Mouse (Mus musculus) ZHBTc4 (cell line): ENCODE results near the gene Pcsk5.

Source experiments
- DNase-seq: peaks from one replicate; pipeline ENCODE4 v3.0.0-alpha.2; 2011; ENCODE audit warnings: low read depth, low spot score

Pcsk5 gene

GRCm38 (mm10) chr19:17837471-17837859, at the start of gene Pcsk5:
TSS of gene Pcsk5 (minus strand) at chr19:17837632.
- DNase-seq: no peak

DNA sequence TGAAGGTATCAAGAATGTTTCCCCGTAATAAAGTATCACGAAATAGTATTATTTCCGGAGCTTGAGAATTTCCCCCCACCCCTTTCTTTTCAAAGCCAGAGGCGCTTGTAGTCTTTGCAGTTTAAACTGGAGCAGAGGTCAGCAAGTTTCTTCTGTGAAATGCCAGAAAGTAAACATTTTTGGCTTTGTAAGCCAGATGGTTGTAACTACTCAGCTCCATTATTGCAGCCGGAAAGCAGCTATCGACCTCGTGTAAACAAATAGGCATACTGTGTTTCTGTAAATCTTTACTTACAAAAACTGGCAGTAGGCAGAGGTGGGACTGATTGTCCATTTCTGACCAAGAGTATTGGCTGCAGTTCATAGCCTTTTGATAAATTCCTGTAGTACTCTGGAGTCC, 38.4 kb upstream of the Pcsk5 start:
- no peak for DNase-seq

DNA sequence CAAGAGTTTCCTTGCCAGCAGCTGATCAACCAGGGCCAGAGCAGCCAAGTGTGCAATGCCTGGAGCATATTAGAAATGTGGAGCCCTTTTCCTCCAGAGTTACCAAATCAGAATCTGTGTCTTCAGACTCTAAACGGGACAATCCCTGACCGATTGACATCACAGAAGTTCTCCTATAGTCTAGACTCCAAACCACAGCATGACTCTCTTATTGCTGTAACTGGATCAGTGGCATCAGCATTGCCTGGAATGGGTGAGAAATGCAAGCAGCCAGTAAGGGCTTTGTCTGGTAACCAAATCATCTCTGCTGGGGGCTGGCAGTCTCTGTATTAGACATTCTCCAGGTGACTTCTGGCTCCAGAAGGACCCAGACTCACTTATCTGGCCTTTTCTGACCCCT, 37.0 kb upstream of the Pcsk5 start:
- no peak for DNase-seq

- DNase-seq: no peak
Observed at GRCm38 (mm10) chr19:17873755-17874154, 36.3 kb upstream of the Pcsk5 start.

- no peak for DNase-seq
Observed at GRCm38 (mm10) chr19:17866317-17866891, 29.0 kb upstream of the Pcsk5 start.

GRCm38 (mm10) chr19:17860351-17861014, 23.1 kb upstream of the Pcsk5 start:
- DNase-seq: no peak

GRCm38 (mm10) chr19:17856741-17857140, 19.3 kb upstream of the Pcsk5 start:
- no peak for DNase-seq

- no peak for DNase-seq
Observed at GRCm38 (mm10) chr19:17848417-17848816, 11.0 kb upstream of the Pcsk5 start.

GRCm38 (mm10) chr19:17845967-17846366, 8.5 kb upstream of the Pcsk5 start:
- no peak for DNase-seq

GRCm38 (mm10) chr19:17841586-17841985, 4.2 kb upstream of the Pcsk5 start:
- DNase-seq: no peak

GRCm38 (mm10) chr19:17839856-17840255, 2.4 kb upstream of the Pcsk5 start:
- DNase-seq: no peak

- DNase-seq: peak; percentile 77
Observed at GRCm38 (mm10) chr19:17836566-17837470, 614 bp downstream of the Pcsk5 start.

GRCm38 (mm10) chr19:17835681-17836565, 1.5 kb downstream of the Pcsk5 start:
- peak; percentile 5 for DNase-seq

- no peak for DNase-seq
Observed at GRCm38 (mm10) chr19:17834894-17835293, 2.5 kb downstream of the Pcsk5 start.

DNA sequence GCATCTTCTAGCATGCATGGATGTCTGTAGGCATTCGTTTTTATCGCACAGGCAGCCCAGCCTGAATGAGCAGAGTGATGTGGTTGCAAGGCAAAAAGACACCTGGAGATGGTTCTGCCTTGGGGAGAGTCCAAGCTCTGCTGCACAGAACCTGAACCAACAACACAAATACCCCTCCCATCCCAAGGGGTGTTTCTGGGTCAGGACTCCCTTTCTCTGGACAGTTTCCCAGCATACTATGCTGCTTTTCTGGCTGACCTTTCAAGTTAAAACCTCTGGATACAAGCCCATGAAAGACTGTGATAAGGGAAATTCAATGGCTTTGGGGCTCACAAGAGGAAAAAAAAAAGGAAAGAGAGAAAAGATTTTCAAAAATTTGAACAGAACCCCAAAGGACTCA, 6.1 kb downstream of the Pcsk5 start:
- no peak for DNase-seq

DNA sequence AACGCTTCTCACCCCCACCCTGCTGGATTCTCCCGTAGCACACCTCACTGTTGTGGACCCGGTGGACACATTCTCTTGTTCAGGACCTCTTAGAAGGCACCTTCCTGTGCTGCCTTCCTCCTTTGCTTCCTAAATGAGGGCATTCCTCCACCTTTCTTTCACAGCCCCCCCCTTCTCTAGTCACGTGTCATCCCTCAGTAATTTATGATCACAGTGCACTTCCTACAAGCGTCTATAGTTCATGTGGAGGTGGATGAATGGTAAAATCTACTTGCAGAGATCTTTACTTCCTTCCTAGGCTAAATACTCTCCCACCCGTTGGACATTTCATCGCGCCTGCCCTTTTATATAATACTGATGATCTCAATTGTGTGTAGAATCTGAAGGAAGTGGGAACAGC, 9.0 kb downstream of the Pcsk5 start:
- DNase-seq: no peak

- no peak for DNase-seq
Observed at GRCm38 (mm10) chr19:17826694-17827093, 10.7 kb downstream of the Pcsk5 start.

GRCm38 (mm10) chr19:17820046-17820445, 17.4 kb downstream of the Pcsk5 start:
- no peak for DNase-seq

GRCm38 (mm10) chr19:17819081-17819480, 18.4 kb downstream of the Pcsk5 start:
- no peak for DNase-seq

DNA sequence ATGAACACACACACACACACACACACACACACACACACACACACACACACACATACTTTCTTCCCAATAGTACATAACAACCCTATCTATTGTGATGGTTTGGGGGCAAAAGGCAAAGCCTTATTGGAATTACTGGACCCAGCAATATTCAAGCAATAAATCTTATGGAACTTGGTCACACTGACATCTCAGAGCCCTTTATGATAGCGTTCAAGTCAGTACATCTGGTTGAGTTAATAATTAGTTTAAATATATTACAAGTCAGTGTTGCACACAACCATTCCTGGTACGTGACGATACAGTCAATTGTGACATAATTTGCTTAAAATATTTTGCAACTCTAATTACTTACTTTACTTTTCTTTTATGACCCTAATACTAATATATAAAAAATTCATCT, 22.4 kb downstream of the Pcsk5 start:
- DNase-seq: no peak

- no peak for DNase-seq
Observed at GRCm38 (mm10) chr19:17813449-17813990, 23.9 kb downstream of the Pcsk5 start.
